Mouse (Mus musculus): ENCODE results near the gene Otud5.
"Not testable (repeated sequence)": the region's sequence is repeated elsewhere in the genome, so short reads cannot be mapped to it uniquely, and the experiment has no call there.

GRCm38 (mm10) chrX:7815016-7815415 lies 26.1 kb upstream of the Otud5 start:
- not testable (repeated sequence) for TF ChIP-seq E2F4 (IDR thresholded peaks at IDR 0.05; ENCODE audit: insufficient read depth); SRF (IDR thresholded peaks at IDR 0.05; ENCODE audit: control insufficient read depth, insufficient read length, low read depth); MYOG (IDR thresholded peaks at IDR 0.05; ENCODE audit: control insufficient read depth in 1 of 3, insufficient read depth in 1 of 3, insufficient read length in 2 of 3, low read depth in 2 of 3); POLR2AphosphoS2 (IDR thresholded peaks at IDR 0.05; ENCODE audit: insufficient read length, low read depth); POLR2A (IDR thresholded peaks at IDR 0.05; ENCODE audit: insufficient read length, low read depth); MAX (IDR thresholded peaks at IDR 0.05; ENCODE audit: low read depth); REST (IDR thresholded peaks at IDR 0.05; ENCODE audit: insufficient read depth, insufficient read length)
